Mouse (Mus musculus) stomach, embryonic 16.5 days (tissue): ENCODE results near the gene Tmem245. TPM values are rescaled to one million over a fixed set of nuclear protein-coding genes. Genes with fewer than 3 reads are reported as not detected.

ENCODE experiments used
- ATAC-seq: fragments of 200-750 bp; cut with Nextera tagmentation; 2 replicates; pipeline ENCODE4 v1.8.0; 2017; ENCODE audit warnings: moderate number of reproducible peaks, moderate TSS enrichment; ENCODE audit not compliant: insufficient read depth, low FRiP score
- H3K27ac ChIP-seq: fragments of 300-500 bp; sonication (generic); 2 replicates; pipeline ENCODE4 v1.5.1; 2014; ENCODE audit warnings: low read length
- H3K27me3 ChIP-seq: fragments of 300-500 bp; sonication (generic); 2 replicates; pipeline ENCODE4 v1.6.1; 2014; ENCODE audit warnings: low read length, control low read depth, mixed read lengths; ENCODE audit not compliant: control insufficient read depth, insufficient read depth
- H3K36me3 ChIP-seq: fragments of 300-500 bp; sonication (generic); 2 replicates; pipeline ENCODE4 v1.6.1; 2014; ENCODE audit warnings: low read length; ENCODE audit not compliant: control insufficient read depth, insufficient read depth
- H3K4me1 ChIP-seq: fragments of 300-500 bp; sonication (generic); 2 replicates; pipeline ENCODE4 v1.6.1; 2014; ENCODE audit warnings: low read length, control low read depth, mixed read lengths; ENCODE audit not compliant: control insufficient read depth, insufficient read depth
- H3K4me2 ChIP-seq: fragments of 300-500 bp; sonication (generic); 2 replicates; pipeline ENCODE4 v1.6.1; 2014; ENCODE audit warnings: low read depth, low read length, mixed read lengths
- H3K4me3 ChIP-seq: fragments of 300-500 bp; sonication (generic); replicated peaks from 2 replicates; pipeline ENCODE4 v1.5.1; 2014; ENCODE audit warnings: mild to moderate bottlenecking, low read length
- H3K9ac ChIP-seq: fragments of 300-500 bp; sonication (generic); 2 replicates; pipeline ENCODE4 v1.6.1; 2014; ENCODE audit warnings: low read length
- H3K9me3 ChIP-seq: fragments of 300-500 bp; sonication (generic); replicated peaks from 2 replicates; pipeline ENCODE4 v1.6.1; 2016; ENCODE audit warnings: low read length, control low read depth; ENCODE audit not compliant: control insufficient read depth
- WGBS: fragments of 180-500 bp; shearing (Covaris S2); extraction: QIAGEN DNeasy Blood & Tissue Kit; methylation state at CpG from one replicate; pipeline ENCODE4 v1.1.7; 2014; 5-methylcytosine and 5-hydroxymethylcytosine counted together
- polyA plus RNA-seq: library from polyadenylated mRNA; unstranded; fragments of >200 nt; fragmentation: Nextera tagmentation; extraction: Ambion mirVana; gene quantifications from 2 replicates; pipeline ENCODE4 v1.2.1, GENCODE M21; 2015

Tmem245 gene
- 5.7 and 5.8 TPM in 2 replicates for polyA plus RNA-seq

DNA sequence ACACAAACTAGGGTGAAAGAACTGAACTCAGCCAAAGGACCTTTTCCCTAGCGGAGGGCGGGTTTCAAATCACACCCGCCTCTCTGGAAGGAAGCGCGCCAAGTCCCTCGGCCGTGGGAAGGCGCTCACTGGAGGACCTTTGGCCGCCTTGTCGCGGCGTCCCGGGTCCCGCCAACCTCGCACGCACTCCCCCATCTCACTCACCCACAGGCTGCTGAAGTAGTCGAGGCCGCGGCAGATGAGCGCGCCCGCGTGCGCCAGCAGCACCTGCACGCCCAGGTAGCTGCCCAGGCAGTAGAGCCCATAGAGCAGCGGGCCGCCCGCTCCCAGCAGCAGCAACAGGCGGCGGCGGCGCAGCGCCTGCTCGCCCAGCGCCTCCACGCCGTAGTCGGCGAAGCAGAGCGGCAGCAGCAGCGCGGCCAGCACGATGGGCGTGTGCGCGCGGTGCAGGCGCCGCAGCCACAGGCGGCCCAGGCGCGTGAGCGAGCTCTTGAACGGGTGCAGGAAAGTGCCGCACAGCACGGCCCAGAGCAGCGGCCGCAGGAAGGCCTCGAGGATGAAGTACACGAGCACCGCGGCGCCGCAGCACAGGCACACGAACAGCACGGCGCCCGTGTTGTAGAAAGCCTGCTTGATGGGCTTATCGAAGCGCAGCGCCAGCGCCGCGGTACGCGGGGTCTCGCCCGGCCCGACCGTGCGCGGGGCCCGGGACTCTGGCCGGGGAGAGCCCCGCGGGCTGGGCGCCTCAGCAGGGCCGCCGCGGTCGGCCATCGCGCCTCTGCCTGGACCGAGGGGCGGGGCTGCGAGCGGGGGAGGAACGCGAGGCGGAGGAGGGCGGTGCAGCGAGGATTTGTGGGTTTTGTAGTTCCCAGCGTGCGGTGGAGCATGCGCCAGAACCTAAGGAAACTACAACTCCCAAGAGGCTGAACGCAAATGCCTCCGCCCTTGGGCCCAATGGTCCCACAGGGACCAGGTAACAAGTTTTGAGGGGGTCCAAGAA, at the start of gene Tmem245:
Gene Tmem245 (minus strand): TSS at position 797 of the 1,000 bp plus-strand sequence.
- Histone ChIP-seq H3K4me2 (peak within 1 kb of the TSS; percentile 86), H3K9ac (peak within 1 kb of the TSS; percentile 89), H3K27me3 (no peaks in the 10 kb centered on the region), H3K4me1 (peaks cover 35% of the 10 kb centered on the region), H3K9me3 (no peaks in the 10 kb centered on the region), H3K4me3 (peak within 1 kb of the TSS; percentile 88), H3K27ac (peak within 1 kb of the TSS; percentile 91), H3K36me3 (no peaks in the 10 kb centered on the region)
- peak; percentile 97 for ATAC-seq
- under 1% methylated on average over 106 of the region's 107 CpGs for WGBS

DNA sequence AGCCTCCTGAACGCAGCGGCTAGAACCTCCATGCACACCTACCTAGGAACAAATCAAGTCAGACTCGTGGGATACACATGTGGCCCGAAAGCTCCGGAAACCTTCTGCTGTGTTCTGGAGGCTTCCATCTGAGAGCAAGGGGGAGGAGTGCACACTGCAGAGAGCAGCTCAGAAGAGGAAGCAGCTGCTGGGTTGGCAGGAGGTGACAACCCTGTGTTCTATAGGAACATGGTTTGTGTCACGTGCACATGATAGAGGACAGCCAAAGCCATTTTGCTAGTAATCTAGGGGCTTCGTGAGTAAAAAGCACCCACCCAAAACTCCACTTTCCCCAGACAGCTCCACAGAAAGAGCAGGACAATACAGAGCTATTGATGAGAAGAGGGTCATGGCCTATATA, 46.1 kb upstream of the Tmem245 start:
- H3K4me3 ChIP-seq = no peak overlapping the region
- no peak overlapping the region for H3K9ac ChIP-seq
- ATAC-seq = no peak
- H3K36me3 ChIP-seq = no peaks in the 10 kb centered on the region
- peaks cover 22% of the 10 kb centered on the region for H3K27me3 ChIP-seq
- H3K4me2 ChIP-seq = no peak overlapping the region
- 0 out of 2 replicates have a peak, but pooled peaks cover 4% of the 10 kb centered on the region for H3K9me3 ChIP-seq
- no peak overlapping the region for H3K27ac ChIP-seq
- H3K4me1 ChIP-seq = no peaks in the 10 kb centered on the region
- WGBS = 74% methylated on average over 7 of the region's 7 CpGs

- ATAC-seq = no peak
- H3K4me3 ChIP-seq = no peak overlapping the region
- no peaks in the 10 kb centered on the region for H3K36me3 ChIP-seq
- no peak overlapping the region for H3K27ac ChIP-seq
- H3K9me3 ChIP-seq = 0 out of 2 replicates have a peak, but pooled peaks cover 7% of the 10 kb centered on the region
- no peak overlapping the region for H3K4me2 ChIP-seq
- H3K4me1 ChIP-seq = no peaks in the 10 kb centered on the region
- WGBS = 56% methylated on average over 2 of the region's 2 CpGs
- peaks cover 22% of the 10 kb centered on the region for H3K27me3 ChIP-seq
- H3K9ac ChIP-seq = no peak overlapping the region
These were observed 44.7 kb upstream of the Tmem245 start for GRCm38 (mm10) chr4:56991951-56992350.

DNA sequence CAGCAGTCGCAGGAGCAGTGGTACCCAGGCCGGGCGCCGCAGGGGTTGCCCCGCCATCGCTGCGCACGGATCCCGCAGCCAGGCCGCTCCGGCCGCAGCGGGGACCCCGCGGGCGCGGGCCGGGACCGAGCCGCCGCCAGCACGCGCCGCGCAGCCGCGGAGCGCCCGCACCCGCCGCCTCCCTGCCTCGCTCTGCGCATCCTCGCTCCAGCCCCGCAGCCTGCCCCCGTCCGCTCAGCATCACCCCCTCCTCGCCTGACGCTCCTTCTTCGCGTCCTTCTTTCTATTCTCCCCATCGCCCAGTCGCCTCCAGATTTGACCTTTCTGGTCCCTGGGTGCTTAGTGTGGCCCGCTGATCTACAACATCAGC, 43.0 kb upstream of the Tmem245 start, which contains the start of gene Frrs1l:
Gene Frrs1l (minus strand): TSS at position 177 of the 370 bp plus-strand sequence.
- Histone ChIP-seq H3K36me3 (no peaks in the 10 kb centered on the region), H3K4me1 (no peaks in the 10 kb centered on the region), H3K9ac (peak within 1 kb of the TSS; percentile 76), H3K9me3 (0 out of 2 replicates have a peak, but pooled peaks cover 7% of the 10 kb centered on the region), H3K4me2 (peak within 1 kb of the TSS; percentile 97), H3K4me3 (peak within 1 kb of the TSS; percentile 63), H3K27ac (no peak within 1 kb of the TSS), H3K27me3 (peaks cover 22% of the 10 kb centered on the region)
- WGBS = 0% methylated on average over 20 of the region's 44 CpGs
- peak; percentile 53; the same call in 1 of the 2 replicates for ATAC-seq

- ATAC-seq = peak; percentile 21; the same call in 1 of the 2 replicates
- WGBS = 5% methylated on average over 45 of the region's 45 CpGs
- H3K36me3 ChIP-seq = no peaks in the 10 kb centered on the region
- H3K9me3 ChIP-seq = 0 out of 2 replicates have a peak, but pooled peaks cover 7% of the 10 kb centered on the region
- H3K27me3 ChIP-seq = peaks cover 22% of the 10 kb centered on the region
- H3K4me2 ChIP-seq = peak overlapping the region; percentile 97
- H3K4me3 ChIP-seq = peak overlapping the region; percentile 63
- peak overlapping the region; percentile 76 for H3K9ac ChIP-seq
- H3K27ac ChIP-seq = no peak overlapping the region
- no peaks in the 10 kb centered on the region for H3K4me1 ChIP-seq
These were observed 42.4 kb upstream of the Tmem245 start for GRCm38 (mm10) chr4:56989431-56990214.

DNA sequence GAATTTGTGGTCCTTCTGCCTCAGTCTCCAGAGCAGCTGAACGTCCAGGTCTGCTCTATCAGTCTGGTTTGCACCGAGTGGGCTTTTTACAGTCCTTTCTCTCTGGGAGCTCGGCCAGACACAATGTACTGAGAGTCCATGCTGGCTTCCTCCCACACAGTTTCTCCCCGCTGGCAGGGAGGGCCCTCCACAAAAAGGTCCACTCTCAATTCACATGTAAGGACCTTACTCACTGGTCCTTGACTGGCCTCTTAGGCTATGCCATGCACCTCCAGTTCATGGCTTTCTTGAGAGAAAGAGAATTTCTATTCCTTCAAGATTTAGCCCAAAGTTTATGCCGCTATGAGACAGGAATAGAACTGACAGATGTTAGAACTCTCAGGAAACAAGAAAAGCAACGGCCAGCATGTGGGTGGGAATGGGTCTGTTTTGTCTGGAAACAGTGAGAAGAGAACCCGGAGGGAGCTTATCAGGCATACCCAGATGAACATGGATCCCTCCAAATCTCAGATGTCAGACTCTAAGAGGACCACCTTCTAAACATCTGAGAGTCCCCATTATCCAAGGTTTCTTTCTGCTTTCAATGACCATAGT, 18.4 kb upstream of the Tmem245 start:
- ATAC-seq = no peak
- 70% methylated on average over 7 of the region's 7 CpGs for WGBS
- no peaks in the 10 kb centered on the region for H3K36me3 ChIP-seq
- no peak overlapping the region for H3K27ac ChIP-seq
- H3K27me3 ChIP-seq = no peaks in the 10 kb centered on the region
- H3K4me3 ChIP-seq = no peak overlapping the region
- no peak overlapping the region for H3K9ac ChIP-seq
- H3K9me3 ChIP-seq = no peaks in the 10 kb centered on the region
- no peak overlapping the region for H3K4me2 ChIP-seq
- H3K4me1 ChIP-seq = no peaks in the 10 kb centered on the region

DNA sequence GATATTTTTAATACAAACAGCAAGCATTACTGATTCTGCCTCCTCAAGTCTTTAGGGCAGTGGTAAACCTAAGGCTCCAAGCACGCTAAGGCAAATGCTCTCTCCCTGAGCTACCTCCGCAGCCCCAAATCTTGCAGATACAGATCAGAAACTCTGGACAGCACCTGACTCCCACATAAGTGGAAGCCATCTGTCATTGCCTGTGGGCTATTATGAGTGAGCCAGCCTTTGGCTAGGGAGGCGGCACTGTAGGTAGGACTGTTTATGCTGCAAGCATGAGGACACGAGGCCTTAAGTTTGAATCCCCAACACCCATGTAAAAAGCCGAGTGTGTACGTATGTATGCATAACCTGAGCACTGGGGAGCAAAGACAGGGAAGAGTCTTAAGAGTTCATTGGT, 16.4 kb upstream of the Tmem245 start:
- no peaks in the 10 kb centered on the region for H3K36me3 ChIP-seq
- H3K9ac ChIP-seq = no peak overlapping the region
- 77% methylated on average over 6 of the region's 6 CpGs for WGBS
- H3K9me3 ChIP-seq = no peaks in the 10 kb centered on the region
- H3K4me1 ChIP-seq = no peaks in the 10 kb centered on the region
- H3K4me3 ChIP-seq = no peak overlapping the region
- no peaks in the 10 kb centered on the region for H3K27me3 ChIP-seq
- no peak overlapping the region for H3K4me2 ChIP-seq
- ATAC-seq = no peak
- H3K27ac ChIP-seq = no peak overlapping the region

- Histone ChIP-seq H3K4me3 (no peak overlapping the region), H3K27me3 (no peaks in the 10 kb centered on the region), H3K9ac (no peak overlapping the region), H3K36me3 (no peaks in the 10 kb centered on the region), H3K4me1 (no peaks in the 10 kb centered on the region), H3K4me2 (no peak overlapping the region), H3K27ac (no peak overlapping the region), H3K9me3 (no peaks in the 10 kb centered on the region)
- ATAC-seq = no peak
- WGBS = 76% methylated on average over 12 of the region's 12 CpGs
These were observed 14.2 kb upstream of the Tmem245 start for GRCm38 (mm10) chr4:56961320-56961925.
